Mouse (Mus musculus) olfactory bulb, adult 2 months (tissue): Measurements from ENCODE around the gene Lsm10.

Experiments used
- CTCF ChIP-seq: fragments of 200-500 bp; IDR thresholded peaks from 2 replicates; pipeline ENCODE4 v1.5.1; 2012; ENCODE audit warnings: low read depth, mild to moderate bottlenecking, low read length, moderate library complexity; ENCODE audit not compliant: insufficient read depth
- POLR2A ChIP-seq: fragments of 200-500 bp; IDR thresholded peaks from 2 replicates; pipeline ENCODE4 v1.6.1; 2012; ENCODE audit warnings: mild to moderate bottlenecking, low read depth, low read length, moderate library complexity; ENCODE audit not compliant: insufficient read depth

GRCm38 (mm10) chr4:126120052-126120451 is 23.6 kb downstream of the Lsm10 start:
- TF ChIP-seq CTCF, result no peak
- no peak for TF ChIP-seq POLR2A
